Mouse (Mus musculus) forelimb bud, embryonic 11.5 days (tissue): ENCODE measurements around the gene Cstad.

Experiments used
- DNase-seq: peaks from one replicate; pipeline ENCODE4 v3.0.0-alpha.2; 2012; ENCODE audit warnings: low read depth, low spot score

Gene Cstad

DNA sequence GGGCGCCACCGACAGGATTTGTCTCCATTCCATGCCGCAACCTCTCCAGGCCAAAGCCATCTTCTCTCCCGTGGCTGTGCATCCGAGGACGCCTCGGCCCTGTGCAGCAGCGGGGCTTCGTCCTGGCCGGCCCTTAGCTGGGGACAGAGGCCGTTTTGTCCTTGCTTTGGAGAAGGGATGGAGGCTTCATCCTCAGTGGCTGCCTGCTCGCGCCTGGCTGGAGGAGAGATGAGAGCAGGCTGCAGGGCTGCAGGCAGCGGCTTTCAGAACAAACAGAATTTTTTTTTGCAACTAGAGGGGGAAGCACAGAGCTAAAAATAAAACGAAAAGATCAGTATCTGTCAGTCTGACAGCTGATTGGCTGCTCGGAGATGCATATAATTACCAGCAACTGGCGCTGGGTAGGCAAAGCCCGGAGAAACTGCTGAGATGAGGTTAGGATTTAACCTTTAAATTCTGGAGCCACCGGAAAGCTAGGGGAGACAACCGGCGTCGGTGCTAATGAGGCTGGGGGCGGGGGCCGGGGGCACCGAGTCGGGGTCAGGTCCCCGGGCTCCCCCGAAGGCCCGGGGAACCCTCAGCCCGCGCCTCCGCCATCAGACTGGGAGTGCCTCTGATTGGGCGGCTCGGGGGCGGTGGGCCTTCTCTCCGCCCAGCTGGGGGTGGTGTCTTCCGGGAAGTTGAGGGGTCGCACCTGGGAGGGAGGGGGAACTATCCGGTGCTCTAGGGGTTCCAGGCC, at the start of gene Cstad:
TSS of gene Cstad (plus strand) at position 400 of the 739 bp plus-strand sequence.
- peak; percentile 74 for DNase-seq

DNA sequence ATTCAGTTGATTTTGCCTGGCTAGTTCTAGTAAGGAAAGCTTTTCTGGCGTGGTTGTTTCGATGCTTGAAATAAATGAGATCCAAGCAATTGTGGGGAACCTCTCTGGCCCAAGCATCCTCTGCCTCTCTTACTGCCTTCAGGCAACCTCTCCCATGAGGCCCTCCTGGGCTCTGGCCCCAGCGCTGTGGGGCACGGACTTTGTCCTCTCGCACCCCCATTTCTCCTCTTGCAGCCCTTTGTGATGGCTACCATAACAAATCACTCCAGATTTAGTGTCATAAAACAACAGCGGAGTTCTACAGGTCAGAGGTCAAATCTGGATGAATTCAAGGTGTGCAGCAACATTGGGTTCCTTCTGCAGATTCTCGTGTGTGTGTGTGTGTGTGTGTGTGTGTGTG, 49.1 kb upstream of the Cstad start:
- DNase-seq: peak; percentile 52

DNA sequence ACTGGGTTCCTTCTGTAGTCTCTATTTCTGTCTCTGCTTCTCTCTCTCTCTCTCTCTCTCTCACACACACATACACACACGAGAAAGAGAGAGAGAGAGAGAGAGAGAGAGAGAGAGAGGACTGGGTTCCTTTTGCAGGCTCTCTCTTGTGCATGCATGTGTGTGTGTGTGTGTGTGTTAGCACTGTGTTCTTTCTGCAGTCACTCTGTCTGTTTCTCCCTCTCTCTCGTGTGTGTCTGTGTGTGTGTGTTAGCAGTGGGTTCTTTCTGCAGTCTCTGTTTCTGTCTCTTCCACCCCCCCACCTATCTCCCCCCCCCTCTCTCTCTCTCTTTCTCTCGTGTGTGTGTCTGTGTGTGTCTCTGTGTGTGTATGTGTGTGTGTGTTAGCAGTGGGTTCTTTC, 48.6 kb upstream of the Cstad start:
- DNase-seq: no peak

DNA sequence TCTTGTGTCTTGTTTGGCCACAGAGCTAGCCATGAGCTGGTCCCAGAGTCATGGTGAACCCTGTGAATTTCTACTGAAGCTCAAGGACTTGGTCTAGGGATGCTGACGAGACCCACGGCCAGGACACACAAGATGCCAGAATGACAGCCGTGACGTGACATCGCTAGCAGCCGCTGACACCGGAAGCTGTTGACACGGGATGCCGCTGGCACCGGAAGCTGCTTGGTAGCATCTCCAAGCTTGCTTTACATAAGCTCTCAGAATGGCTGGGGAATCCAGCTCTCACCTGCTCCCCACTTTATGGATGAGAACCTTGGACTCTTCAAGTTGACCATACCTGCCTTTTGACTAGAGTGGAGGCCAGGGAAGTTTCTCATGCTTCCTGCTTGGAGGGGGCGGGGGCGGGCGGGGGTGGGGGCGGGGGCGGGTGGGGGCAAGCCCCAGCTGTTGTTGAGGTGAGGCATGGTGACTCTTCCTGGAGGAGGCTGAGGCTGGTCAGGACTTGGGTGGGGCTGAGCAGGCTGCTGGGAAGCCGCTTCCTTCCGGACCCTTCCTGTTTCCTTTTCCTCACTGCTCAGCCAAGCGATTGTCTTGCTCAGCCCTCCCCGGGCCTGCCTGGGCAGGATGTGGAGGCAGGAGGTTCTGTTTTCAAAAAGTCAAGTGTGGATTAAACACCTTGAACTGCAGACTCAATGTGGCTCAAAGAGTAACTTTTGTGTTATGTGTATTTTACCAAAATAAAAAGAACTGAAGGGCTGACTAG, 47.2 kb upstream of the Cstad start:
- no peak for DNase-seq

DNA sequence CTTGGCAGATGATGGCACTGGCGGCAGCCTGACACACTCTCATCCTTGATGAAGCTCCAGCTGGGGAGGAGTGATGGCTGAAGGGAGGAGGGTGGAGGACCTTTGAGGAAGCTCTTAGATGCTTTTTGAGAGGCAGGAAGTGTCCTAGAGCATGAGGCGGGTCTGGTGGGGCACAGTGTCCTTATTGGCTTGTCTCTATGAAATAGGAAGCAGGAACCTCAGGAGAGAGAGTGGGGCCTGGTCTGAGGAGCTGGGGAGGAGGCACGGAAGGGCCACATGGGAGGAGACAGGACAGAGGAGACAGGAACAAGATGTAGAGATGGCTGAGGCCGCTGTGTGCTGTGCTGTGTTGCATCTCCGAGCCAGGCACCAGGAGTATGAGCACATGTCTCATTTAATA, 43.3 kb upstream of the Cstad start:
- DNase-seq: no peak

DNA sequence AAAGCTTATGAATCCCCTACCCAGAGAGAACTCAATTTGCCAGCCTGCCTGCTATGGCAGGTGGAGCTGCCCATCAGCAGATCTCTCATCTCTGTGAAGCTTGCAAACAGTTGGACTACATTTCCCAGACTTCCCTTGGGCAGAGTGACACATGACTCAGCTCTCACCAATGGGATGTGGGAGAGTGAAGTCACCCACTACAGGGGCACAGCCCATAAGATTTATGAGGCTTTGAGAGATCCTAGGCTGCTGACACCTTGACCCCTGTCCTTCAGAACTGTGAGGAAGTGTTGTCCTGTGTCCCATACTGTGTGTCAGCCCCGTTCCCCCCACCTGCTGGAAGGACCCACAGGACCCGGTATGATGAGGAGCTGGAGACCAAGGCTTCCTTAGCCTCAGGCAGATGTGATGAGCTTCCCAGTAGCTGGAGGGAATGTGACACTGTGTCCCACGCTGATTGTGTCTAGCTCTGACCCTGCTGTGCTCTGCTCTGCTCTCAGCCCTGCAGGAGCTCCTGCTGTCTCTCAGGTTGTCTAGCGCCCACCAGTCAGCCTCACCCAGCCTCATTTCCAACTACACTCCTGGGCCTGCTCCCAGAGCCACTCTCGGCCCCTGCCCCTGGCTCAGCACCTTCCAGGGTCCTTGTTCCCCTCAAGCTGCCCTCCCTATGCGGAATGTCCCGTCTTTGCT, 40.8 kb upstream of the Cstad start:
- DNase-seq: peak; percentile 51

DNA sequence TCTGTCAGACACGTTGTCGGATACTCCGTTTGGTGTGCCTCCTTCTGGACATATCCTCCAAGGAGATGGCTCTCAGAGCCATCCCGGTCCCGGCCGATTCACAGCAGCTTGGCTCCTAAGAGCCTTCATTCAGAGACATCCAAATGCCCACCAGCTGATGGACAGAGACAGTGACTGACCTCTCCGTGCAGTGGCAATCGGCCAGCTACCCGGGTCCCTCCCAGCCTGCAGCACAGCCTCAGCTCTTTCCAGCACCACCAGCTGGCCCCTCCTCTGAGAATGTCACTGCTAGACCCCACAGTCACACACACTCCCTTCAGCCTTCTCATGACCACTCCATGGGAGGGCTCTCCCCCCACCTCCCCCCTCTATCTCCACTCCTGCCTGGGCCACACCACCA, 39.6 kb upstream of the Cstad start:
- DNase-seq: no peak

DNA sequence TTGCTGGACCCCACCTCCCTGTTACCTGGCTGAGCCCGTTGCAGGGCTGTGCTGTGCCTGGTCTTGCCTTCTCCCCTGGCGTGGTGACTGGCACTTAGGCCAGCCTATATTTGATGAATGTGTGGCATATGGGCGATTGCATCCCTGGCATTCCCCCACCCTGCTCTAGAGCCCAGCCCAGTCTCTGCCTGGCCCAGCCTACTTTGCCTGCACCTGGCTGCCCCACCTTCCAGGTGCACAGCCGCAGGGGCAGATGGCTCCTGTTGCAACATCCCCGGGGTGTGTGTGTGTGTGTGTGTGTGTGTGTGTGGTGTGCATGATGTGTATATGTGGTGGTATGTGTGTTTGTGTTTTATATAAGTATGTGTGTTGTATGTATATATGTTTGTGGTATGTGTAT, 38.3 kb upstream of the Cstad start:
- no peak for DNase-seq

DNA sequence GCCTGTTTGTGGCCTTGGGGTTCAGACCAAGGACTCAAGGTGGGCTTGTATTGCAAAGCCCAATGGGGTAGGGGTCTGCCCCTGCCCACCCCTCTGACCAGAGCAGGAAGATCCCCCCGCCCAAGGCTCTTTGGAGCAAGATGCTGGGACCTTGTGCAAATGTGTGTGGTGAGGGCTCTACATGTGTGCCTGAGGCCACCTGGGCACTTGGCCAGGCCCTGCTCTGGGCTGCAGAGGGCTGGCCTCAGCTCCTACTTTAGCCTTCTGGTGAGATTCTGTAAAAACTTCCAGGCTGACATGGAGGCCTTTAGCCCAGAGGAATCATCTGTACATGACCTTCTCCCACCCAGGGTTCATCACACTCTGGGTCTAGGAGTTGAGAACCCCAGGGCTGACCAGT, 35.3 kb upstream of the Cstad start:
- no peak for DNase-seq

DNA sequence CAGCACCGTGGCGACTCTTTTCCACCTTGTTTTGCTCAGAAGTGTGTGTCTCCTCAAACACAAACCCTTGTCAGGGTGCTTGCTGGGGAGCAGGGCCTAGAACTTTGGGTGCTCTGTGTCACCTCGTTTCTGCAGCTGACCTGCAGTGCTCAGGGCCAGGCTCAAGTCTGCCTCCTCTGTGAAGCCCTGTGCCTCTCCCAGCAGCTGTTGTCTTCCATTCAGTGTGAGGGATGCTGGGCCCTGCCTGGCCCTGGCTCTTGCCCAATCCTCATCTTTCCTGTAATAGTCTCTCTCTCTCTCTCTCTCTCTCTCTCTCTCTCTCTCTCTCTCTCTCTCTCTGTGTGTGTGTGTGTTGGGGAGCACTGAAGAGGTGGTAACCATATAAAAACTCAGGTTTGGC, 32.3 kb upstream of the Cstad start:
- DNase-seq: no peak

DNA sequence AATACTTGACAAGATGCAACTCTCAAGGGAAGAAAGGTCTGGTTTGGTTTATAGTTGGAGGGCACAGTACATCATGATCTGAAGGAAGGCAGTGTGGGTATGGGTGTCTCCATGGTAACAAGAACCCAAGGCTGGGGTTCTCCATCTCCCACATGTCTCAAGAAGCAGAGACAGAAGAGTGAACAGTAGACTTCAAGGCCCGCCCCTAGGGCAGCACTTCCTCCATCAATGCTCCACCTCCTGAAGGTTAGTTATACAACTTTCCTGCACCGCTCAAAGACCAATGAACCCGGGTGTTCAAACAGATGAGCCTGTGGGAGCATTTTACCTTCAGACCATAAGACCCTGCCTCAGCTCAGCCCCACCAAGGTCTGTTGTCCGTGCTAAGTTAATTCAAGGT, 23.2 kb upstream of the Cstad start:
- no peak for DNase-seq

DNA sequence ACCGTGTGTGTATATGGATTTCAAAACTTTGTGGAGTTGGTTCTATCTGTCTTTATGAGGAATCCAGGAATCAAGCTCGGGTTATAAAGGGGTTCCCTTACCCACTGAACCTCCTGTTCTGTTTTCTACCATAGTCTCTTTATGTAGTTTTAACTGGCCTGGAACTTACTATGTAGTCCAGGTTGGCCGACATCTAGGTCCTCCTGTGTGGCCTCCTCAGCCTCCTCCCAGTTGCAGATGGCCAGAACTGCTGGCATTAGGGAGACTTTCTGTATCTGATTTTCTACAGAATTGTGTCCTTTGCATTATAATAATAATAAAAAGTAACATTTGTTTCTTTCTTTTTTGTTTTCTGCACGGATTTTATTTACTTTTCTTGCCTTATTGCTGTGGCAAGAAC, 21.3 kb upstream of the Cstad start:
- DNase-seq: no peak

DNA sequence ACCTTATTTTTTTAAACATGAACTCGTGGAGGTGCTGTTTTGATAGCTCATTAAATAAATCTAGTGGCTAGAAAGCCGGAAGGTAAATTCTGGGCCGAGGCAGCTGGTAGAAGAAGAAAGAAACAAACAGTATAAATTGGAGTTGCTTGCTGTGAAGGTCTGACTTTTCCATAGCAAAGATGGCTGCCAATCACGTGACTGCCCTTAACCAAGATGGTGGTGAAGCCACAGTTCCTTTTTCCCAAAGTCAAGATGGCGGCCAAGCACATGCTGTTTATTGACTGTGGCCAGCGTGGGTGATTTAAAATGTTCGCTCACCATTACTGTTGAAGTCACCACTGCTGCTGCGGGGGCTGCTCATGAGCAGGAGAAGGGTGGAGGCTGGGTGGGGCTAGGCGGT, 17.8 kb upstream of the Cstad start:
- no peak for DNase-seq

DNA sequence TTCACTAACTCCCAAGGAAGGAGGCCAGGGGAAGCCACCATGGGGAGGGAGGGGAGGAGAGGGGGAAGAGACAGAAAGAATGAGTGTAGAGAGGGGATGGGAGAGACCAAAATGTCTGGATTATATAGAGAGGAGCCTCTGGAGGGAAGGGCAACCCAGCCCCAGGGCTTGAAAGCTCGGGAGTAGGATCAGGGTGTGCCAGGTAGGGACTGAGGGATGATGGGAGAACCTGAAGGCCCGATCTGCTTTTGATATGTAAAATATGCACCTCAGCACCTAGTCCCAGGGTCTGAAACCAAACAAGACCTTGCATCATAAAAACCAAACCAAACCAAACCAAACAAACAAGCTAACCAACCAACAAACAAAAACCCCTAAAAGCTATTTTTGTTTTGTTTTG, 16.8 kb upstream of the Cstad start:
- DNase-seq: no peak

DNA sequence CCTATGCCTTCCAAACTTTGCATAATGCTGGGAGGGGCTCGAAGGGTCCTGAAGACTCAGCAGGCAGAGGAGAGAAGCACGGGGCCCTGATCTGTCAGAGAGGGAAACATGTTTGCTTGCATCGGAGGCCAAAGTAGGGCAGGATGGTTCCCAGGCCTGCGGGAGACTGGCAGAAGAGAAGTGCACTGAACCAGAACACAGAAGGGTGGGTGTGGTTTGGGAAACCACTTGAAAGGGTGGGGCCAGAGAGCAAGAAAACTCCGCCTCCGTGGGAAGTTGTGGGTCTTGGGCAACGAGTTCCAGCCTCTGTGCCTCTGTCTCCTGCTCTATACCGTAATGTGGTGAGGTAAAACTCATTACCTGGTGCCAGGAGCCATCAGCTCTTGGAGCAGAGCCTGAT, 7.7 kb upstream of the Cstad start:
- no peak for DNase-seq

DNA sequence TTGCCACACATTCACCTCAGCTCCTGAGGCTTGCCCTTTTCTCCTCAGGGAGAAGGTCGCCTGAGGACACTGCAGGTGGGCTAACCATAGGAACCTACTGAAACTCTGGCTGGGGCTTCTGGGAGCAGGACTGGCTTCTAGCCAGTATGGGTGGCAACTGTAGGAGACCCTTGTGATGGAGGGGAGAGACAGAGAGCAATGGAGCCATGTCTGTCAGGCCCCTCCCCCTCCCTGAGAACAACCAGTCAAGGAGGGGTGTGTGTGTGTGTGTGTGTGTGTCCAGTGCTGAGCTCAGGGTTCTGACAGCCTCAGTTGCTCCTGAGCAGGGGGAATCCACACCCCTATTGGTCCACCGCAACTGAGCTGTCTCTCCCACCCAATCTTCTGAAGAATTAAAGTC, 7.2 kb upstream of the Cstad start:
- no peak for DNase-seq

DNA sequence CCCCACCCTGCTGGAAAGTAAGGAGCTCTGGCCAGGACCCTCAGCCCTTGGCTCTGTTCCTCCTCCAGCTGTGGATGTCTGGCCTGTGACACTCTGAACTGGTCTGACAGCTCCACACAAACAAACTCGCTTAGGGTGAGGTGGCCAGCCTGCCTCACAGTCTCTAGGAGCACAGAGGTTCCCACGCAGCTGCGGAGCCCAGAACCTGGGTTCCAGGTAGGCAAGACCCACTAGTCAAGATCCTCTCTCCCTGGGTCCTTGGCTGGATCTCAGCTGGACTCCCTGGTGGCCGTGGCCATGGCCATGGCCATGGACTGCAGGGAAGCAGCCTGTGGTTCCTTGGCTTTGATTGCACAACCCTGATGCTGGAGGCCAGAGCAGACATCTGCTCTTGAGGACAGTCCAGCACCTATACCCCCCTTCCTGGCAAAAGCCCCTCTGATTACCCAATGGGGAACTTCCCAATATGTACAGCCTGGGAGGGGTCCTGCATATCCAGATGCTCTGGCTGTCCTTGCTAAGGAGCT, 5.8 kb upstream of the Cstad start:
- no peak for DNase-seq

DNA sequence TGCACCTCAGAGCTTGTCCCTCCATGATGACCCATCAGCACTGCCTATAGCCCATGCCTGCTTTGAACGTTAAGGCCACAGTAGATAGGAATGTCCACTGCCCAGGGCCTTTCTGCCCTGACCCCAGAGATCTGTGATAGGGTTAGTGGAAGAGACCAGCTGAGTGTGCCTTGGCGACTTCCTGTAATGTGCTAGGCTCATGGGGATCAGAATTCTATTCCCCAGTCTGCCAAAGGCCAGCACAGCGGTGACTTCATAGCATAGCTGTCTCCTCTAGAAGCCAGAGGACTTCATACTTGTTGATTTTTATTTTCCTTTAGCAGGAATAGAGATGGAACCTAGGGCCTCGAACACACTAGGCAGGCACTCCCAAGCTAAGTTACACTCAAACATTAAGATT, 5.1 kb upstream of the Cstad start:
- no peak for DNase-seq

DNA sequence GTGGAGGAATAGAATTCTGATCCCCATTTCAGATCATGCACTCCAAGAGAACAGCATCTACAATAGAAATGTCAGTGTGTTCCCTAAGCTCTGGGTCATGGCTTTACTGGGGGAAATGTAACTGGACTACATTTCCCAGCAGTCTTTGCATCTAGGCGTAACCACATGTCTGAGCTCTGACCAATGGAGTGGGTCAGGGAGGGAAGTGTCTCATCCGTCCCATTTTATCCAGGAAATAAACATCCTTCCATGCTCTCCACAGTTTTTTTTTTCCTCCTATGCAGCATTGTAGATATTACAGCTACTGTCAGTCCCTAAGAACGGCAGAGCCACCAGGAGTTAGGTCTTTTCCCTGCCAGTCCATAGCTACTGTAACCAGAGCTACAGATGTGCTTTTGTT, 3.9 kb upstream of the Cstad start:
- DNase-seq: peak; percentile 59

DNA sequence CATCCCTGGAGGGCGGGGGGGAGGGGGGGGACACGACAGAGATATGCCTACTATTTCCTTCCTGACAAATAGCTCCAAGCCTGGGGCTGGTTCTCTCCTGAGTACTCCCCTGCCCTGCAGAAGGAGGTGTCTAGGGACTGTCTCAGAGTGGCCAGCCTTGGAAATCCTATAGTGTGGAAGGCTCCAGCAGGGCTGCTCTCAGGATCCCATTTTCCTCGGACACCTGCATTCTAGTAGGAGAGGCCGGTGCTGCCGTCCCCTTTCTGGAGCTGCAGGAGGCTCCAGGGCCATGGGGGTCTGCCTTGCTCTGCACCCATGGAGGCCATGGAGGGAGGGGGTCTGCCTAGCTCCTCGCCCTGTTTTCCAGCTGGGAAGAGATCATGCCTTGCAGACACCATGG, 2.4 kb upstream of the Cstad start:
- DNase-seq: no peak

DNA sequence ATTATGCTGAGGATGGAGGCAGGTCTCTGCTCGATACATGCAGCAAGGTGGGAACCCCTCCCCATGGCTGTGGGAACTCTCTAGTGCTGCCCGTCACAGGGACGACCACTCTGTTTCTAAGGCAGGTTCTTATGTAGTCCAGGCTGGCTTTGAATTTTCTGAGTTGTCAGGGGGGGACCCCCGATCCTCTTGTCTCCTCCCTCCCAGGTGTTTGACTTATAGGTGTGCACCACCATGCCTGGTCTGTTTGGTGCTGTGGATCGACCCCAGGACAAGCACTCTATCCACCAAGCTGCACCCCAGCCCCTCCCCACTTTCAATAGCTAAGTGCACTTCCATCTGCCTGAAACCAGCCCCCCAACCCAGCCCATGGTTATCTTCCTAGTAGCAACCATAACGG, 1.9 kb upstream of the Cstad start:
- DNase-seq: no peak

DNA sequence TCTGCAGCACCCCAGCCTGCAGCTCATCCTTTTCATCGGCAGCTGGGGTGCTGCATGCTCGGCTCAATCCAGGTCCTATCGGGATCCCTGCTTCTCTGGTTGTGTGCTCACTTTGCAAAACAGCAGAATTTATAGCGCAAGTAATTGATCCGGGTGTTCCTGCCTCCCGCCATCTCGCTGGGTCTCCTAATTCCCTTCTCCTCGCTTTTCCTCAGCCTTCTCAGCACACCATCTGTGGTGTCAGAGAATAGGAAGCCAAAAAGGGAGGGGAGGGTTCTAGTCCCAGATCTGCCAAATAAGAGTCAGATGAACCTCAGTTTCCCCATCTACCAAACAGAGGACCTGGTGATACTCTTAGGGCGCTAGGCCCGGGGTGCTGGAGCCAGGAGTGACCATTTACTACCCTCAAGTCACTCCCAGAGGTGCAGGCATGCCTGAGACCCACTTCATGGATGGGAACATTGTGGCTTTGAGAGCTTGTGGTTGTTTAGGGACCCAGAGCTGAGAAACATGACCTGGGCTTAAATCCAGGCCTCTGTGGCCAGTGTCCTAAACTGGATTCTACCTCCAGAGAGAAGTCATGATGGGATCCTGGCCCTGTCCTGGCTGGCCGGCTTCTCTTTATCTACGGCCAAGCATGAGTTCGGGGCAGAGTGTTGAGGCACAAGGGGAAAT, 1.1 kb upstream of the Cstad start:
- DNase-seq: no peak
